Mouse (Mus musculus) c-Kit-positive CD71-negative TER-119-negative erythroid progenitor cells, embryonic 14.5 days (primary cell): ENCODE measurements around the gene Phospho1.

Experiments used
- DNase-seq: peaks from one replicate; pipeline ENCODE4 v3.0.0-alpha.2; 2013; ENCODE audit warnings: low read depth

Phospho1 gene

DNA sequence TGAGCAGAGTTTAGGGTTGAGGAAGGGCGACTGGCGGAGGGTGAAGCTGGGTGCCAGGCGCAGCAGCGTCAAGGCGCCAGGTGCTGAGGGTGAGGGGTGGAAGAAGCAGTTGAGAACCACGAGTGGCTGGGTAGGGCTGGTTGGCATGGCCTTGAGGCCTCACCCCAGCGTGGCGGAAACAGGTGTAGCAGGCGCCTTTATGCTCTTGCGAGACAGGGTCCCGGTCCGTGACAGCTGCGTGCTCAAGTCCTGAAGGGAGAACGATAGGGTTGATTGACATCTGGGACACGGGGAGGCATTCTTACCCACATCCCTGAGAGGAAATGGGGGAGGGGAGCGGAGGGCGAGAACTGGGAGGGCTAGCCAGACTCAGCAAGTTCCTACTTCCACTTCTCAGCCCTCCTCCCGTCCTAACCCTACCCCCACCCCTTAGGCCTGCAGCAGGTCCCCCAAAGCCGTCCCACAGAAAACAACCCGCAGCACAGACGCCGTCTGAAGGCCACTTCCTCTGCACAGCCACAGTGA lies 9.9 kb downstream of the Phospho1 start:
- peak; percentile 62 for DNase-seq

DNA sequence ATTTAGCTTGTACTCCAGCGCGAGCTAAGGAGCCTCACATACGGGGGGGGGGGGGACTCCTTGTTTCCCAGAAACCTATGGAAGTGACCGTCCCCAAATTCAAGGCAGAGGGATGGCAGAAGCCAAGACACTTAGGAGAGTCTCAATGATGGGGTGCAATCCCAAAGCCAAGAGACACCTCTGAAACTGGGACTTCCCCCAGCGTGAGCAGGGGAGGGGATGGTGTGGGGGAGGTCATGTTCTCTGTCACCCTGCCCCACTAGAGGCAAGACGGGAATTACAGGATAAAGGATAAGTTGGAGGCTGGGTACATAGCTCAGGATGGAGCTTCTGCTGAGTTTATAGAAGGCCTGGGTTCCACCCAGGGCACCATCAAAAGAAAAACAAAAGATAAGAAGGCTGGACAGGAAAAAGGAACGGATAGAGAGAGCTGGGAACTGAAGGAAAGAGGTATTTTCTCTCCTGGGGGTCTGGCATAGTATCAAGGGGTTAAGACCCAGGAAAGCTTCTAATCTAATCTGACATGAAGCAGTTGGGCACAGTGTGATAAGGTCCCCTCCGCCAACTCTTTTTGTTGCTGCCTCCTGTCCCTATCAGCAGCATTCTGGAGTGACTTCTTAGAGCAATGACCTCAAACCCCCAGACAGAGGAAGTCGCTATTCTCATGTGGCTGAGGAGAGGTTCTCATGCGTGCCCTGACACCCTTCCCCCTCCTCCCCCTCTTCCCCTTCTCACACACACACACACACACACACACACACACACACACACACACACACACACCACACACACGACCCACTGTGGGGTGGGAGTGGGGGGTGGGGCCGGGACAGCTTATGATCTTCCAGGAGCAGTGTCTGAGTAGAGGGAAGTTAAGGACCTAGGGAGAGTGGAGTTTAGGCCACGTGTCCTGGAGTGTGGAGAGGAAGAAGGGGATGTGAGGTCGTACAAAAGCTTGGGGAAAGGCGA lies 10.7 kb downstream of the Phospho1 start:
- DNase-seq, result no peak

- DNase-seq, result no peak
Measured at GRCm38 (mm10) chr11:95835832-95836231, 11.5 kb downstream of the Phospho1 start.

GRCm38 (mm10) chr11:95836433-95836832 lies 12.1 kb downstream of the Phospho1 start:
- DNase-seq, result no peak

DNA sequence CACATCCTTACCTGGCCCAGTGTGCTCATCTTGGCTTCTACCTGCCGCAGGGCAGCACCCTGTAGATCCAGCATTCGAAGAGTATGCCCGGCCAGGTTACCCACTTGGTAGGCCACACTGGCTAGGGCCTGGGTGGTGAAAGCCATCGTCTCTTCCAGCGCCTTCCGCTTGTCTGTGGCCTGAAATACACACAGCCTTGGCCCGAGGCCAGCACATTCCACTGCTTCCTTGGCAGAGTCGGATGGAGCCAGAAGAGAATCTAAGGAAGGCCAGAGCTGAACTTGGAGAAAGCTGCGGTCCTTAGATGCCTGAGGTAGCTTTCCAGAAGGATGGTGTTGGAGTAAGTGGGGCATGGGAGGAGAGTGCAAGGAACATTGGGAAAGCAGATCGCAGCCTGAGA lies 12.8 kb downstream of the Phospho1 start, which contains the start of gene Gngt2:
Gene Gngt2 (plus strand): TSS at position 158 of the 400 bp plus-strand sequence.
- DNase-seq, result no peak

GRCm38 (mm10) chr11:95838598-95838997 lies 14.3 kb downstream of the Phospho1 start:
- DNase-seq, result no peak

DNA sequence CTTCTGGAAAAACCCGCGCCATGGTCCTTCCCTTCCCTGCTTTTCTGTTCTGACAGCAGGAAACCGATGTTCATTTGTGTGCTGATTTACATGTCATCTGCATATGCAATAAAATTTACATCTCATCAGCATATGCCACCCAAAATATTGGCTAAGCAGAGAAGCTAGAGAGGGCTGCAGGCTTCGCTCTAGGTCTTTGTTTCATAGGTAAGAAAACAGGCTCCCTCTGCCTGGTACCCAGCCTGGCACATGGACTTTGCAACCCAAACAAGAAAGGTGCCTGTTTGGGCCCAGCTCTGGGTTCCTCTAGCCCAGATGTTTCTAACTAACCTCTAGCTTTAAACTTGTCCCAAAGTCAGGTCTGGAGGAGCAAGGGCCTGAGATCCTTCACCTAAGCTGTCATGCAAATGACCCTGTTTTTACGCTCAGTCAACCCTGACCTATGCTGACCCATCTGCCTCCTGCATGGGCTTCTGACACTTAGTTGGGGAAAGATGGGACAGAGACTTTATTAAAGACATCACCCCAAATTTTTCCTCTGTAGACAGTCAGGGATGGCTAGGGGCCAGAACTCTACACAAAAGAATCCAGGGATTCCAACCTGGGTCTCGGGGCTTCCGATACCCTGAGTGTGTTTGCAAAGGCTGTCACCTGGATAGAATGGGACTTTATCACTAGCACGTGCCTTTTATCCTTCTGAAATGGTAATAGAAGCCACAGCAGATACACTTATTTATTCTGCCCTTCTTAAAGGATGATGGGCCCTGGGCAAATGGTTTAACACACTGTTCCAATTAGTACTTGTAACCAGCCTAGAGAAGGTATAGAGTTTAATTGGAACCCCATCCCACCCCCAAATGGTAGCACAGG lies 14.9 kb downstream of the Phospho1 start:
- DNase-seq, result no peak

GRCm38 (mm10) chr11:95840694-95841497 lies 16.6 kb downstream of the Phospho1 start:
- no peak for DNase-seq

DNA sequence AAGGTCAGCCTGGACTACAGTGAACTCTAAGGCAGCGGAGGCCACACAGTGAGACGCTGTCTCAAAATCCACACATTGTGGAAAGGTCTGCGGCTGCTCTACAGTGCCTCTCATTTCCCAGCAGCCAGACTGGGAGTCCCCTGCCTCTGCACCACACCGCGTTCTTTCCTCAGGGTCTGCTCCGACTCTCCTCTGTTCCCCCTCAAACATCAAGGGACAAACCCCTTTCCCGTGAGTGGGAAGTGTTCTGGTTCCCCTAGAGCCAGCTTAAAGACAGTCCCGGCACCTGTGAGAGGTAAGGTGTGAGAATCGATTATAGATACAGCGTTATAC lies 17.2 kb downstream of the Phospho1 start:
- DNase-seq, result no peak

DNA sequence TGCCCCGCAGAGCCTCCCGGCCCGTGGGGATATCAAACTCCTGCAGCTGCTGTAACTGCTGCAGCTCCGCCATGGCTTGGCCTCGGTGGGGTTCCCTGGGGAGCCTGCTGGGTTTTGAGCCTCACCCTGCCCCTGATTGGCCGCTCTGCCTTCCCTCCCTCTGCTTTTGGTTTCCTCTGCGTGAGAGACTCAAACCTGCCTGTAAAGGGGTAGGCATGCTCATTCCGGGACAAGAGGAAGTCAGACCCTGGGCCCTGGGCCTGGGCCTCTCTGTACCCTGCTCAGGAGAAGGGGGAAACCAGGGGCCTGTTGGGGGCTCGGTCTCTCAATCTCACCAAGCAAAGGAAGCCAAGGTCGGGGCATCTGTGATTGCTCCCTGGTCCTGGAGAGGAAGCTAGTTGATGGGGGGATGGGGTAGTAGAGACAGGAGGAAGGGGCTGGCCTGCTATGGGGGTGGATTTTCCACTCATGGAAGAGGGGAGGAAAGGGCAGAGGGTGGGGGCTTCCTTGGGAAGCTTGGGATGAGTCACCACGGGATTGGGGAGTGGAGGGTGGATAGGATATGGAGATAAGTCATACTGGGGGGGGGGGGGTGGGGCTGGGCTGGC lies 17.9 kb downstream of the Phospho1 start, which contains the start of gene Abi3:
Gene Abi3 (minus strand): TSS at position 403 of the 608 bp plus-strand sequence.
- DNase-seq, result no peak

DNA sequence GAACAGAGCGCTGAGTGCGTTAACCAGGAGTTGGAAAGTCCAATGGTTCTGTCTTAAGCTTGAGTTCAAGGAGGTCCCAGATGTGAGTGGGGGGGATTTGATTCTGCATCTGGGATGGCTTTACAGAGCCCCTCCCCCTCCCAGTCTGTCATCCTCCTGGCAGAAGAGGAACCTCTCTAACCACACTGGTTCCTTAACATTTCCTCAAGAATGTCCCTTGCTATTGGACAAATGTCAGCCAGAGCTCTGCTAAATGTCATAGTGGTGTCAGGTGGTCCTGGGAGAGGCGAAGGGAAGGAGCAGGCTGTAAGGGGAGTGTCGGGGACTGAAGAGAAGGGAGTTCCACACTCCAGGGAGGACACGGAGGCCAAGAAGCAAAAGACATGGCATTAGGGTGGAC lies 18.7 kb downstream of the Phospho1 start:
- DNase-seq, result no peak

- DNase-seq, result no peak
Measured at GRCm38 (mm10) chr11:95843421-95843950, 19.2 kb downstream of the Phospho1 start.

DNA sequence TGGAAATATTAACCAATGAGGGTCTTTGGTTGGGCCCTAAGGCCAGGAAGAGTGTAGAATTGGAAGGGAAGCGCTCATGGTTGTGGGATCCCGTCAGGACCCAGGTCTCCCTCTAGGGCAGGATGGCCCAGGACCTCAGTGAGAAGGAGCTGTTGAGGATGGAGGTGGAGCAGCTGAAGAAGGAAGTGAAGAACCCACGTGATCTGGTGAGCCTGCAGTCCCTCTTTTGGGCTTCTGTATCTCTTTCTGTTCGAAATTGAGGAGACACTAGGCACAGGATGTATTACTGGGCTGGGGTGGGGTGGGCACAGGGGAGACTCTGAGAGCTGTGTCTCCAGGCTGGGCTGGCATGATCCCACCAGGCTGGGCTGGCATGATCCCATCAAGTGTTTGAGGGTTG lies 20.6 kb downstream of the Phospho1 start:
- DNase-seq, result no peak

DNA sequence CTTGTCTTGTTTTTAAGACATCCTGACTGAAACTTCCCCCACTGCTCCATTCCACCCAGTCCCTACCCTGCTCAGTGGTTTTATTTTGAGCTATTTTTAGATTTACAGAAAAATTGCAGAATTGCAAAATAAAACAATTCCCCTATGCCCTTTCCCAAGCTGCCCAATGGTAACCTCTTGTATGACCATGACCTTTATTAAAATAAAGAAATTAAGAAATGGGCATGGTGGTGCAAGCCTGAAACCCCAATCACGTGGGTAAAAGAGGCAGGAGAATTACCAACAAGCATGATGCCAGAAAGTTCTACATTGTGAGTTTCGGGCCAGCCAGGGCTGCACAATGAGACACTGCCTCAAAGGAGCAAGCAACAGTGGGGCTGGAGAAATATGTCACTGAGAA lies 26.6 kb downstream of the Phospho1 start:
- DNase-seq, result no peak

DNA sequence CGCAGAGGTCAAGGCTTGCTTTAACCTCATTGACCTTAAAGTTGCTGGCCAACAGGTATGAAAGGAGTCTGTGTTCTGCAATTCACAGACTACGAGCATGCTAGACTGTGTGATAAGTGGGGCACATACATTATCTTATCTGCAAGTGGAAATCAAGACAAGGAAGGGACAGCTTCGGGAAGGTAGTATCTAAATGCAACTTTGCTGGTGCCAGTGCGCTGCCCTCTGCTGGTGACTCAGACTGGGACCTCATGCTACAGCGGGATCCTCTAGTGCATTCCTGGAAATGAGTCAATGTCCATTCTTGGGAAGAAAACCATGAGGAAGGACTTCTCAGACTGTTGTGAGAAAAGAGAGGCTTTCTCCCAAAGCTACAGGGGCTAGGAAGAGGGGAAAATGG lies 29.4 kb downstream of the Phospho1 start:
- DNase-seq, result no peak

DNA sequence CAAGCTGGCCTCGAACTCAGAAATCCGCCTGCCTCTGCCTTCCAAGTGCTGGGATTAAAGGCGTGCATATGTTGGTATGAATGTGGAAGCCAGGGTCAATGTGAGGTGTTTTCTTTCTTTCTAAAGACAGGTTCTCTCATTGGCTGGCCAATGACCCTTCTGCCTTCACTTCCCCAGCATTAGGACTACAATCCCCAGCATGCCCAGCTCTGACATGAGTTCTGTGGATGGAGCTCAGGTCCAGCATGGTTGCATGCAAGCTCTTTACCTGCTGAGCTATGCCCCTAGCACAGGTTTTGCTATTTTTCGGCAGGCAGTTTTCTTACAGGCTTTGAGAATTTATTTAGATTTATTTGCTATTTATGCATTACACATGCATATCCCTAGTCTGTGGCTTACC lies 33.0 kb downstream of the Phospho1 start:
- DNase-seq, result no peak

- no peak for DNase-seq
Measured at GRCm38 (mm10) chr11:95857716-95858527, 33.6 kb downstream of the Phospho1 start.

- peak; percentile 96 for DNase-seq
Measured at GRCm38 (mm10) chr11:95858528-95859467, 34.5 kb downstream of the Phospho1 start.

- DNase-seq, result no peak
Measured at GRCm38 (mm10) chr11:95859468-95859855, 35.2 kb downstream of the Phospho1 start.
